Mouse (Mus musculus): ENCODE results near the gene Gmds.
A peak's percentile ranks its signal among the peaks of the same experiment; 100 is the strongest.

Gene Gmds

GRCm38 (mm10) chr13:31810693-31811541, 527.6 kb downstream of the Gmds start:
- no peak for DNase-seq (ENCODE audit: low read depth)

DNA sequence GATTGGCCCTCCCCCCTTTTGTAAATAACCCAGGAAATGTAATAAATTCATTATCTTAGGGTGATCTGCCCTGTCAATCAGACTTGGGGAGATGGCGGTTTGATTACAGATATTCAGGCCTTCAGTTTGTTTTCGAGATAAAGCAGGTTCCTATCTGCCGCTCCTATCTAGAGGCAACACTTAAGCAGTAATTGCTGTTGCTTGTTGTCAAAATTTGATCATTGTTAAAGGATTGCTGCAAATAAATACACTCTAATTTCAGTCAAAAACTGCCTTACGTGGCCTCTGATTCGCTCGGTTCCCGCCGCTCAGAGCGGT, 528.2 kb downstream of the Gmds start:
- no peak for DNase-seq (ENCODE audit: low read depth)

DNA sequence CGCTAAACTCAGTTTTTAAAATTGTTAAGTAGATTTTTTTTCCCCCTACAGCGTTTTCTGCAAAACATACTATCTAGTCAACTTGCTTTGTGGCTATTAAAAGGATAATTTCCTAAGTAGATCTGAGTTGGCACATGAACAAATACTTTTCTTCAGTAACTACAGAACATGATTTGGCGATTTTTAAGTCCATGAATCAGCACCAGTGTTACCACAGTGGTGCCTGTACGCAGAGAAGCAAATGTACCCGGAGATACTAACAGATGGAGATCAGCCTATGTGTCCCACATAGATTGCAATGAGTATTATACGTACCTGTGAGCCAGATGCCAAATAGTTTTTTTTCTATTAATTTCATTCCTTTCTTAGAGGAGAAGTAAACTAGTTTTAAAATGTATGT, 528.8 kb downstream of the Gmds start:
- DNase-seq (ENCODE audit: low read depth): no peak

DNA sequence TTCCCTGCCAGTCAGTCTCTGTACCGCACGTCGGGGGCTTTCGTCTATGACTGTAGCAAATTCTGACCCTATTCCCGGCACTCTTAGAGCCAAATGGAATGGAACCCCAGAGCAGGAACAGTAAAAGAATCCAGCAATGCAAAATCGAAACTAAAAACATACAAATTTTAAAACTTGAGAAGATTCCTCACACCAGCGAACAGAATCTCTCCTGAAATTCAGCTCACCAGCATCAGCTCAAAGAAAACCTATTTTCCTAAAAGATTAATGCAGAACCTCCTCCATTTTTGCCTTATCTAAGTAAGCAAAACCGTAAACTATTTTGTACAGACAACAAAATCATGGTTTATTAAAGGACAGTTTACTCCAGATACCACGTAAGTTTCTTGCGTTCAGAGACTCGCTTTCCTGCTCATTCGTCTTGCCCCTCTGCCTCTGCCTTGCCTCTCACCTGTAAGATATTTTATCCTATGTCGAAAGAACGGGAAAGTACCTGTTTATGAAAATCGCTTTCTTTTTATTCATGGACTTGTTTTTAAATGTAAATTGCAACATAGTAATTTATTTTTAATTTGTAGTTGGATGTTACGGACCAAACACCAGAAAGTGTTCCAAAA, 529.6 kb downstream of the Gmds start:
- no peak for DNase-seq (ENCODE audit: low read depth)

DNA sequence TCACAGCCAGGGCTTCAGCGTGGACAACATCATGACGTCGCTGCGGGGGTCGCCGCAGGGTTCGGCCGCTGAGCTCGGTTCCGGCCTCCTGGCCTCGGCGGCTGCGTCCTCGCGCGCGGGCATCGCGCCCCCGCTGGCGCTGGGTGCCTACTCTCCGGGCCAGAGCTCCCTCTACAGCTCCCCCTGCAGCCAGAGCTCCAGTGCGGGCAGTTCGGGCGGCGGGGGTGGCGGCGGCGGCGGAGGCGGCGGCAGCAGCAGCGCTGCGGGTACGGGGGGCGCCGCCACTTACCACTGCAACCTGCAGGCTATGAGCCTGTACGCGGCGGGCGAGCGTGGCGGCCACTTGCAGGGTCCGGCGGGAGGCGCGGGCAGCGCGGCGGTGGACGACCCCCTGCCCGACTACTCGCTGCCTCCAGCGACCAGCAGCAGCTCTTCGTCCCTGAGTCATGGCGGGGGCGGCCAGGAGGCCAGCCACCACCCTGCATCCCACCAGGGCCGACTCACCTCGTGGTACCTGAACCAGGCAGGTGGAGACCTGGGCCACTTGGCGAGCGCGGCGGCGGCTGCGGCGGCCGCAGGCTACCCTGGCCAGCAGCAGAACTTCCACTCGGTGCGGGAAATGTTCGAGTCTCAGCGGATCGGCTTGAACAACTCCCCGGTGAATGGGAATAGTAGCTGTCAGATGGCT, 530.3 kb downstream of the Gmds start:
- DNase-seq (ENCODE audit: low read depth): no peak

DNA sequence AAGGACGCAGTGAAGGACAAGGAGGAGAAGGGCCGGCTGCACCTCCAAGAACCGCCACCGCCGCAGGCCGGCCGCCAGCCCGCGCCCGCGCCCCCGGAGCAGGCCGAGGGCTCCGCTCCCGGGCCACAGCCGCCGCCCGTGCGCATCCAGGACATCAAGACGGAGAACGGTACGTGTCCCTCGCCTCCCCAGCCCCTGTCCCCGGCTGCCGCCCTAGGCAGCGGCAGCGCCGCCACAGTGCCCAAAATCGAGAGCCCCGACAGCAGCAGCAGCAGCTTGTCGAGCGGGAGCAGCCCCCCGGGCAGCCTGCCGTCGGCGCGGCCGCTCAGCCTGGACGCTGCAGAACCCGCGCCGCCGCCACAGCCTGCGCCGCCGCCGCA, 530.8 kb downstream of the Gmds start:
- DNase-seq (ENCODE audit: low read depth): no peak

- no peak for DNase-seq (ENCODE audit: low read depth)
These were observed 531.4 kb downstream of the Gmds start for GRCm38 (mm10) chr13:31806890-31807735.

DNA sequence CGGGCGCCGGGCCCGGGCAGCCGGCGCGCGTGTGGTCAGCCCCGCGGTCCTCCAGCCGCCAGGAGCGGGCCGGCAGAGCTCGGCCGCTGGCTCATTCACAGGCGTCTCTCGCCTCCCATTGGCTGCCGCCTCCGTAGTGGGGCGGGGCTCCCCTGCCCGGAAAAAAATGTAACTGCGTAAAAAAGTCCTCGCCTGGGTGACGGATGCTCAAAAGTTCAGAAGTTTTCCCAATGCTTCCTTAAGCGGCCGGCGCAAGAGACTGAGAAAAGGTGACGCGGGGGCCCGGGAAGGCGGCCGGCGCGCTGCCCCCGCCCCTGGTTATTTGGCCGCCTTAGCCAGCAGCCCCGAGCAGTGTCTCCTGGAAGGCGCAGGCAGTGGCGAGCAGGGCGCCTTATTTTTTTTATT, 532.1 kb downstream of the Gmds start, which contains the start of gene Foxc1:
Foxc1 (plus strand) TSS at position 206 of the 405 bp plus-strand sequence.
- DNase-seq (ENCODE audit: low read depth): peak; percentile 93

DNA sequence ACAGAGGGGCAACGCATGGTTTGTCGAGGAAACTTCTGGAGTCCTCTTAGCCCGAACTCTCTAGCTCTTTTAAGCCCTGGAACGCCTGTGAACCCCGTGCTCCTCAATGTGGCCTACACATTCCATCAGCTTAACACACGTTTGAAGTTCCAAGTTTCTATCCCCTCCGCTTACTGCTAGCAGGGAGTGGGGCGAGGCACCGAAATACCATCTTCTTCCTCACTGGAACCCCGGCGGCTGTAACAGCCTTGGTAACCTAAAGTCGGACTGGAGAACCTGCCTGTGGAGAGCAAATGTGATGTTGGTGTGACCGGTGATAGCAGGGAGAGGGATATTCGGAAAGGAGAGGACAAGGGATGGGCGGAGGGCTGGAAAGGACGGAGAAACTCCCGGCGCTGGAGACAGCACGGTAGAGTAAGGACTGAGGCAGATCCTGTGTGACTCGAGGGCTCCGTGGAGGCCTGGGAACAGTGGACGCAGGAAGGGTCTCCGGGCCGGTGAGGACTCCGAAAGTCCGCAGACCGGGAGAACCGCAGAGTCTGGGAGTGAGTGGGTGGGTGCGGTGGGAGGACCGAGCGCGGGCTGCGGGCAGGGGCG, 532.6 kb downstream of the Gmds start:
- DNase-seq (ENCODE audit: low read depth): no peak

GRCm38 (mm10) chr13:31804571-31804970, 534.0 kb downstream of the Gmds start:
- no peak for DNase-seq (ENCODE audit: low read depth)

GRCm38 (mm10) chr13:31803166-31804093, 535.1 kb downstream of the Gmds start:
- no peak for DNase-seq (ENCODE audit: low read depth)

GRCm38 (mm10) chr13:31802447-31802846, 536.1 kb downstream of the Gmds start:
- DNase-seq (ENCODE audit: low read depth): no peak

DNA sequence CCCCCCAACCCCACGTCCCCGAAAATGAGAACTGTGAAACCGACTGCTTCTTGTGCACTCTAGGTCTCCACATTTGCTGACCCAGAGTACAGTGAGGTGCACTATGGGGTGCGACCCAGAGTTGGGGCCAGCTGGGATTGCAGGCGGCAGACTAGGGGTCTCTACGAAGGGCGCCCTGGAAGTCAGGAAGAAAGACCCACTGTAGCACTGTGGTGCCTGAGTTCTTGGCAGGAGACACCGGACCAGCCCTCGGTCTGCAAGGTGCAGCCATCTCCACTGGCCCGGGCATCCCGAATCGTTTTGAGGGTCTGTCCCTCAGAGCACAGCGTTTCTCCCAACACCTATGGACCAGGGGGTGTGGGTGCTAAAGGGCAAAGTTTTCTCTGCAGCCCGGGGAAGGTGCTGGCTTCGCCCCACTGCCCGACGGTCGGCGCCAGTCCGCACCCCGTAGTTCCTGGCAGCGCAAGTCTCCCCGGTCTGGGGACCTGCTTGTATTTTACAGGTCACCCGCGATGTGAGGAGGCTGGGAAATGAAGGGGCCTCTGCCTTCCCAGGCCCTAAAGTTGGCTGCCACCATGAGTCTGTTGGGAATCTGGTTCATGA, 536.7 kb downstream of the Gmds start:
- no peak for DNase-seq (ENCODE audit: low read depth)

- DNase-seq (ENCODE audit: low read depth): no peak
These were observed 537.7 kb downstream of the Gmds start for GRCm38 (mm10) chr13:31800581-31801576.

DNA sequence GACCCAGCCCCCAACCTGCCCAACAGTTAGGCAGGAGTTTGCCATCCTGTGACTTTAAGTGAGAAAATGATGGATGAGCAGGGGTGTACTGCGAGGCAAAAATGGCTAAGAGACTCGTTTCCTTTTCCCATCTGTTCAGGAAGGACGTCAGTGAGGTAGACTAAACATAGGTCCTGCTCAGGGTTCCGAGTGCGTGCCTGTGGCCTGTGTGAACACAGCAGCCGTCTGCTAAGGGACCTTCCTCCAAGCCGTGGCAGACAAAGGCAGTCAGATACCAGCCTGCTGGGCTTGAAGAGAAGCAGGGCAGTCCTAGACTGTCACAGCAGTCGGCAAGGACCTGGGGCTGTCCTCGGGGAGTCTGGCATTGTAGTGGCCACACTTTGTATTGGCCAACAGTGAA, 540.5 kb downstream of the Gmds start:
- no peak for DNase-seq (ENCODE audit: low read depth)

GRCm38 (mm10) chr13:31797346-31797745, 541.2 kb downstream of the Gmds start:
- no peak for DNase-seq (ENCODE audit: low read depth)

DNA sequence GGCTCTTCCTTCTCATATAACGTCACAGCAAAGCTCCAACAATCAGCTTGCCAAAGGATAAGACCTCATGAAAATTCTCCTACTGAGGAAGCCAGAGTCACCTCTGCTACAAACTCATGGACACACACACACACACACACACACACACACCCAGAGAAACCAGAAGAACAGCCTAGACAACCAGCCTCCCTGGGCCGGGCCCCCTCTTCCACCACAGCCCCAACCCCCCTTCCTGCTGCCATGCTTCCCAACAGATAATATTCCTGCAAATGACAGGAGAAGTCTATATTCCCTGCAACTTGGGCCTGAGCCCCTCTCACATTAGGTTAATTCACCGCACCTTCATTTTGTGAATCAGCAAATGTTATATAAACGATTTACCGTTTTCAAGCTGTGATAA, 545.4 kb downstream of the Gmds start:
- no peak for DNase-seq (ENCODE audit: low read depth)

DNA sequence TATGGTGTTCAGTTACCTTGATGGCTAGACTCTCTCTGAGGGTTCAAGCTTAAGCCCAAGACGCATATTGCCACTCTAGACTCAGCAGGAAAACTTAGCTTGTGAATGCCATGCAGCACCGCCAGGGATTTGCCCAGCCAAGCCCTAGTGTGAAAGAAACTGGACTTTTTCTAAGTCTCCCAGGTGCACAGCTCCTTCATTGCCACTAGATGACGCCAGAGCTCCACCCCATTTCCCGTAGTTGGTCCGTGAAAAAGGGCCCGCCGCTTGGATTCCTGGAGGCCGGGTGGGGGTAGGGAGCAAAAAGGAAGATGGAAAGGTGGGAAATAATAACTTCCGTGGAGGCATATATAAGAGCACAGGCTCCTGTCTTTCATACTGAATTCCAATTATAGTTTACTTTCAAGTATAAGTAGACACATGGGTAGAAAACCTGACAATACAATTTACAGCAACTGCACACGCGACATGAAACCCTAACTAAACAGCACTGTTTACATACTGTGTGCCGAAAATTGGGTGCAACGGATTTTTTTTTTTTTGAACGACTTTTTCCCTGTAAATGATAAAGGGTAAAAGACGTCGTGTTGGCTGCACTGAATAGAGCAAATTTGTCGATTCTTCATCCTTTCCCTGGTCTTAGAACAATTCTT, 545.9 kb downstream of the Gmds start:
- DNase-seq (ENCODE audit: low read depth): no peak

DNA sequence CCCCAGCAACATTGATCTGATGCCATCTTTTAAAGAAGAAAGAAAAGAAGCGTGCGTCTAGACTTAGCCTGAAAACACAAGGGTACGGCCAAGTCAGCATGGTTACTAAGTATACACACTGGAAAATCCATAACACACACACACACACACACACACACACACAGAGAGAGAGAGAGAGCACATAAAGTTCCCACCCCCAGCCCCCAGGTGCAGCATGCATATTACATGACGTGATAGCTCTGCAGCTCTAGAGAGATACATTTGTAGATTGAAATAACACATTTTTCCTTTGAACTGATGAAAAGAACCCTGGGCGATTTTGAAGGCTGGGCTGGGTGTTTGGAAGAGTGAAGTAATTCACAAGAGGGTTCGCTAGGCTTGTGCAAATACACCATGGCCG, 553.8 kb downstream of the Gmds start:
- no peak for DNase-seq (ENCODE audit: low read depth)

Data from fibroblast of lung, adult 2 months (primary cell).